Mouse (Mus musculus) natural killer cell, adult 2 months (primary cell): ENCODE results near the gene Clic3.

ENCODE experiments used
- DNase-seq, 2 experiments: peaks; one replicate each; pipeline ENCODE4 v3.0.0; 2022; ENCODE audit warnings: low spot score in 2 of 2

Gene Clic3

DNA sequence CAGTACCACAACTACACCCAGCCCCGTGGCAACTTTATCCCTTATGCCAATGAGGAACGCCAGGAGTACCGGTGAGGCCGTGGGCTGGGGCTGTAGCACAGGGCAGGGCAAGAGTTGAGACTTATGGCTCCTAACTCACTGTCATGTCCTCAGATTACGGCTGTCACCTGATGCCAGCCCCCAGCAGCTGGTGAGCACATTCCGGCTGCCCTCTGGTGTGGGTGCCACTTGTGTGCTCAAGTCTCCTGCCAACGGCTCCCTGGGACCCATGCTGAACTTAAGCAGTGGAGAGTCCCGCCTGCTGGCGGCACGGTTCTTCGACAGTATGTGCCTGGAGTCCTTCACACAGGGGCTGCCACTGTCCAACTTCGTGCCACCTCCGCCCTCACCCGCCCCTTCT is 14.0 kb upstream of the Clic3 start:
- DNase-seq, result no peak

DNA sequence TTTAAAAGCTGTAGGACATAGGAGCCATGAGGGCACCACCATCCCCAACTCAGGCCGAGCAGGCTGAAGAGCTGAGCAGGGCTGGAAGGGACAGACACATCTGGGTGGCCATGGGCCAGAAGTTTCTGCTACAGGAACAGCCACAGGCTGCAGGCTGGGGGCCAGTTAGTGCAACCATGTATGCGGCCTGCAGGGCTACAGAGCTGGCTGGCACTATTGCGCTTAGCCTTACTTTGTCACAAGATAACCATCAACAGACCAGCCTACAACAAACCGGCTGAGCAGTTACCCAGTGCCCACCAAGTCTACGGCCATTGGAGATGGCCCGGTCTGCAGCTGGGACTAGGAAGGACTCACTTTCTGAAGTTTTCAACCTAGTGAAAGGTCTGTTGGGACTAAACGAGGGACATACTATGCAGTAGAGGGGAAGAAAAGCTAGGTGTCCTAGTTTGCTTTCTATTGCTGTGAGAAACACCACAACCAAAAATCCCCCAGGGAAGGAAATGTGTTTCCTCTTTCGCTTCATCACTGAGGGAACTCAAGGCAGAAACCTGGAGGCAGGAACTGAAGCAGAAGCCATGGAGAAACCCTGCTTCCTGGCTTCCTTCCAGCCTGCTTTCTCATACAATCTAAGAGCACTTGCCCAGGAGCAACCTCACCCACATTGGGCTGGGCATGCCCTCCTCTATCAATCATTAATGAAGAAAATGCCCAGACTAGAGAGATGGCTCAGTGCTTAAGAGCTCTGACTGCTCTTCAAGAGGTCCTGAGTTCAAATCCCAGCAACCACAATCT is 5.6 kb upstream of the Clic3 start:
- no peak for DNase-seq

DNA sequence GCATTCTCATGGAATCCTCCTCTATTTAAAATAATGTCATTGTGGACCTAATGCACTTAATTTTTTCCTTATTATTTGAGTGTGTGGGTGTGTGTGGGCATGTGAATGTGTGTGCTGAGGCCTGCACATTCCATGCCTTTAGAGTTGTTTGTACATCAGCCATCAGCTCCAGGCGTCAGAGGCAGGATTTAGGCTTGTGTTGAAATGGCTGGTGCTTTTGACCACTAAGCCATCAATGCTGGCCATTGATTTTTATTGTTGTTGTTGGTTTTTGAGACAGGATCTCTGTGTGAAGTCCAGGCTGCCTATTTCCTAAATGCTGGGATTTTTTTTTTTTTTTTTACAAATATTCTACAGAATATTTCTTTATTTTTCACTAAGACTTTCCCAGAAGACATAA is 3.7 kb upstream of the Clic3 start:
- DNase-seq, result no peak

DNA sequence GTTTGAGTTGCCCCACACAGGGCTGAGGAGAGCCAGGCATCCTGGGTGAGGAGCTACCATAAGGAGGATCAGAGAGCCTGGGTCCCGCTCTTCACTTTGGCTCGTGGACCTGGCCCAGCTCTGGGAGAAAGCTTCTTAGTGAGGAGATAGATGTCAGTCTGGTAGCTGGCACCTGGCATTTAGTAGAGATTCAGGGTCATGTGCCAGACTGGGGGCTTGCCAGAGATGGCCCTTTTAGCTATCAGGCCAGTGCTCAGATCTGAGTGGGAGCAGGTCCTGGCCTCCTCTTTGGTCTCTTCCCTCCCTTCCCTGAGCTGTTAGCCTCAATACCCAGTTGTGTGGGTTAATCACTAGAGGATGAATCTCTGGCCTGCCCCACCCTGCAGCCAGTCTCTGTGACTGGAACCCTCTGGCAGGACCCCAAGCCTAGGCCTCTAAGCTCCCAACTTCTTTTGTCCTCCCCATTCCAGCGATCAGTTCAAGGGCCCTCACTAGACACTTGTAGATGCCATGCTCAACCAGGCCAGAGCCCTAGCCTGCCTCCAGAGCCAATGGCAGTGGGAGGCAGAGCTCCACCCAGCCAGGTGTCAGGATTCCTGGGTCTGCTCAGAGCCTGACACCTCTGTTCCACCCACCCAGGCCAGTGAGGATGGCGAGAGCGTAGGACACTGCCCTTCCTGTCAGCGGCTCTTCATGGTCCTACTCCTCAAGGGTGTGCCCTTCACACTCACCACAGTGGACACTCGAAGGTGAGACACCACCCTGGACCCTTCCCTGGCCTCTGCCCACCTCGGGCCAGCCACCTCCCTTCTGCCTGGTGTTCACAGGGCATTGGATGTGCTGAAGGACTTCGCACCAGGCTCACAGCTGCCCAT is 621 bp downstream of the Clic3 start:
- no peak for DNase-seq

DNA sequence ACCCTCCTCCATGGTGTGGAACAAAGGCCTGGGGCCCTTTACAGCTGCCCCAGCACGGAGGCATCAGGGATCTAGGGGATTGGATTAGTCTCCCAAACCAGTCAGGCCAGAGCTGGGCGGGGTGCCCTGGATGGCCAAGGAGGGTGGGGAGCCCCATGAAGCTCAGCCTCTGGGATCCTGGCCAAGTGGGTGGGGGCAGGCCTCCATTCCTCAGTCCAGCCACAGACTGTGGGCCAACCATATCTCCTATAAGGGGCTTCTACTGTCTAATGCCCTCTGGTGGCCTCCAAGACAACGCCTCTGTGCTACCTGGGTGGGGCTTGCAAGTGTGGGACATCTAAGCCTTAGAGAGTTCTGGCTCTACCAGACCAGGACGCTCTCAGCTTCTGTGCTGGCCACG is 2.3 kb downstream of the Clic3 start:
- DNase-seq, result no peak

DNA sequence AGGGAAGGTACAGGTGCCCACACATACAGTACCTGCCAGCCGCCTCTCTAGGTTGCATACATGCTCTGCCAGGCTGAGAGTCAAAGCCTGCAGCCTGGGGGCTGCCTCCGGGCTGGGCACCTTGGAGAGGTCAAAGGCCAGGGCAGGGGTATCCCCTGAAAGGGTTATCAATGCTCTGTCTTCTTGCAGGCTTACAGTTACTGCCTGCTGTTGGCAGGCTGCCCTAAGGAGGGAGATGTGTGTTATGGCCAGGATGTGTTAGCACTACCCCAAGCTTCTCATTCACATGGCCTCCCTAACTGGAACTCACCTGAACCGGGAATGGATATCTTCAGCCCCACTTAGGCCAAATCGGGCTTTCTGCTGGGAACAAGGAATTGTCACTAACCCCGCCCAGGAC is 3.5 kb downstream of the Clic3 start:
- DNase-seq, result peak in 1 of 2 experiments; percentile 6

DNA sequence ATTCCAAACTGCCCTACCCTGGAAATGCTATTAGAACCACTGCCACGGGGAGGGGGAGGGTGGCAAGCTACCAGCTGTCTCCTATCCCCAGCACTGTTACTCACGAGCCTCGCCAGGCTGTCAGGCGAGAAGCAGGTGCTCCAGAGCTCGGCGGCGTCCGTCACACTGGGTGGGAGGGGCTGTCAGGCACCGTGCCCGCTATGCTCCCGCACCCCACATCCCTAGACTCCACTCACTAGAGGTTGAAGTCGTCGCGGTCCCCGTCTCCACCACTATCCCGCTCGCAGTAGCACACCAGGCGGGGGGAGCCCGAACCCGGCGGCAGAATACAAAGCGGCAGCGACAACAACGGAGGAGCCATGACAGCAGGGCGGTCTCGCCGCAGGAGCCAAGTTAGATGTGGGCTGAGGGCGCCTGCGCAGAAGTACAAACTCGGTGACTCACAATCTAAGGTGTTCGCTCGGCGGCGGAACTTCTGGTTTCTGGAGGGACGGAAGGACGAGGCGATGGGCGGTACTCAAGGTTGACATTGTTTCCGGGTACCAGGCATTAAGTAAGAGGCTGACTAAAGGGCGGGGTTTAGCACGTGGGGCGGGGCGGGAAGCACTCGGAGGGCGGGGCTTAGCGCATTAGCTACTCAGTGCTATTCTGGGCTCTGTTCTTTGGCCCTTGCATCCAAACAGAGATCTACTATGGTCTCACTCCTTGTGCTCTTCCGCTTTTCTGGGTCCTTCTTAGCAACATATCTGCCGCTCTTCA is 4.1 kb downstream of the Clic3 start, which contains the start of gene Paxx:
TSS of gene Paxx (minus strand) at position 544 of the 759 bp plus-strand sequence.
- DNase-seq, result peak; percentile 96 to 97

DNA sequence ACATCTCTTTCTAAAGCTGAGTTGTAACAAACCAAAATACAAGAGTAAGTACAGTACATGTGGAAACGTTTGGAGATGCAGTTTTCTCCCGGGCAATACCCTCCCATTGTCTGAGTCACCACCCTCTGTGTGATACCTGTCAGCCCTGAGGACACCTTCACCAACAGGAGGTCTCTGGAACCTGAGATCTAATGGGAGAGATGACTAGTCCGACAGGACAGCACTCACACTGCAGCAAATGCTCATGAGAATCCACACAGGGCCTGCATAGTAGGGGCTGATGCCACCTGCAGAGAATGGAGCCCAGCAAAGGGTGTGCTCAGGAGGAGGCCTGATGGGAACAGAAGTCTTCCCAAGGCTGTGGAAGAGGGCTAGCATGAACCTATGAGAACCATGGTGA is 4.8 kb downstream of the Clic3 start:
- DNase-seq, result no peak

DNA sequence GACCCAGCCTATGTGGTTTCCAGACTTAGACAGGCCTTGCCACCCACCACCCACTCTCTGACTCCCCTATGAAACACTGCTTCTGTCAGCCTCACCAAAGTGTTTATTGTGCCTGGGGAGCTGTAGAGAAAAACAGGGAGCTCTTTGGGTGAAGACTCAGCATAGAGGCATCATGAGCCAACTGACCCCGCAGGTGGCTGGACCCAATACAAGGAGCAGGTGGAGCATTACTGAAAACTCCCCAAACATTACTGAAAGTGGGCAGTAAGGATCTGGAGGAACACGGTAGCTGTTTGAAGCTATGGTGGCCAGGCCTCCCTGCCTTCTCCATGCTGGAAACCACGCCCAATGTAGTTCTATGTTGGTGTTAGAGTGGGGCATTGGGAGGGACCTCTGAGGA is 7.0 kb downstream of the Clic3 start:
- no peak for DNase-seq

DNA sequence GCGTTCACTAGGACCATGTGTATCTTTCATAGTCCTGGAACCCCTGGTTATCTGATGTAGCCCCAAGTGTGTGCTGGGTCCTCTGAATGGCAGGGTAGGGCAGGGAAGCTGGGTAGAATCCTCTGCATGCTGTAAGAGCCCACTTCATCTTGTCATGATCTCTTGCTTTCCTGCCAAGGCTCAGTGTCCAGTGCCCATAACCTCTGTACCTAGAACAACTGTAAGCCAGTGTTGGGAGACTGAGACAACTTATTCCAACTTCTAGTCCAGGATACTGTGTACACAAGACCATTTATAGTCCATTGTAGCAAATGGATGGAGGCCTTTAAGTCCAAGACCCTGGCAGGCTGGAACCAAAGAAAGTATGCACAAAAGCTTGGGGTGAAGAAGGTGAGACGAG is 8.6 kb downstream of the Clic3 start:
- no peak for DNase-seq

DNA sequence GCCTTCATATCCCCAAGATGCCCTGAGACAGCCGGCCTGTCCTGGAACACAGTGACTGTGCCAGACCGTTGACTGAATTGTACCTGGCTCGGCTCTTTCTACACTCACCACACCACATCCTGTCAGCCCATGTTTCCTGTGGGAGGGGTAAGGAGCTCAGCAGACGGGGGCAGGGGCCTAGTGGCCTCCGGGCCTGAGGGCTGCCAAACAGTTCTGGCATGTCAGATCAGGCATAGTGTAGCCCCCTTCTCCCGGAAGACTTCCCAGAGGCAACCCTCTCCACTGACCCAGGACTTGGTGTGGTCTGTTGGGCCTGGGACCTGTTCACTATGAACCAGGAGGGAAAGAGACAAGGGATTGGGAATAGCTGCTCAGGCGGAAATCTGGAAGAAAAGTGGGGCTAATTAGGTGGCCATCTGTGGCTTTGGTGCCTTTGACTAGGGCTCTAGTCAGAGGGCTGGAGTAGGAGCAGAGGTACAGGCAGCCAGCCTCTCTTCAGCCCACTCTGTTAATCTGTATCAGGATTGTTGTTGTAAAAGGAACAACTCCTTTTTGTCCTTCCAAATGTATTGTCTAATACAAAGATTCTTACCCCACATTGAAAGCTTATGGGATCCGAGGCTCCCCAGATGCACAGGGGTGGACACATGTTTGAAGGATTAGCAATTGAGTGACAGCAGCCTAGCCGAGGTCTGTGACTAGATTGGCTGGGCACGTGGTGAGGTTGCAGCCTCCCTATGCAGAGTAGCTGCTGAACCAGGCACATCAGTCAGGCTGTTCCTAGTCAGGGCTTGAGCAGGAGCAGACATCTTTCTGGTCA is 9.4 kb downstream of the Clic3 start:
- DNase-seq, result peak; percentile 78 to 80

DNA sequence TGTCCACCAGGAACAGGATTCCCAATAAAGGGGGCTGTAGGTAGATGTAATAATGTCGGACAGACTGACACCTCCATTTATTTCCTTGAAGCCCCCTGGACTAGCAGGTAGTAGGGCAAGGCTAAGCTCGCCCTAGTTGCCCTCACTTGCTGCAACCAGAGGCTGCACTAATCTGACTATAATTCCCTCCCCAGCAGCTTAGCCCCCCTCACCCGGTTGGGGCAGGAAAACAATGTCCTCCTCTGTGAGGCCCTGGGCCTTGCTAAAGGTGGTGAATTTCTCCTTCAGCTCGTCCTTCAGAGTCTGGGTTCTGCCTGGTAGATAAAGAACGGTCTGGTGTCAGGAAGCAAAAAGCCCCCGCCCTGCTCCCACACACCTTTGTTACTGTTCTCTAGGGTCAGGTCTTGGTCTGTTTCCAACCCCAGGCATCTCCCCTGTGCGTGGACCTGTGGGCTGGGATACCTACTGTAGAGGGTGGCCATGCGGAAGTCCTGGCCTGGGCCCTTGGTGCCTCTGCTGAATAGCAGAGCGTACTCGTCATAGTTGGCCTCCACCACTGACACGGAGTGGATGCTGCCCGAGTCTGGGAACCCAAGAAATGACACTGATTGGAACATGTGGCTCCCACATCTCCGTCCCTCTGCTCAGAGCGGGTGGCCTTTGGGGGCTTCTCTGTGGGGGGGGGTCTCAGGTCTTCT is 11.1 kb downstream of the Clic3 start:
- DNase-seq, result no peak

DNA sequence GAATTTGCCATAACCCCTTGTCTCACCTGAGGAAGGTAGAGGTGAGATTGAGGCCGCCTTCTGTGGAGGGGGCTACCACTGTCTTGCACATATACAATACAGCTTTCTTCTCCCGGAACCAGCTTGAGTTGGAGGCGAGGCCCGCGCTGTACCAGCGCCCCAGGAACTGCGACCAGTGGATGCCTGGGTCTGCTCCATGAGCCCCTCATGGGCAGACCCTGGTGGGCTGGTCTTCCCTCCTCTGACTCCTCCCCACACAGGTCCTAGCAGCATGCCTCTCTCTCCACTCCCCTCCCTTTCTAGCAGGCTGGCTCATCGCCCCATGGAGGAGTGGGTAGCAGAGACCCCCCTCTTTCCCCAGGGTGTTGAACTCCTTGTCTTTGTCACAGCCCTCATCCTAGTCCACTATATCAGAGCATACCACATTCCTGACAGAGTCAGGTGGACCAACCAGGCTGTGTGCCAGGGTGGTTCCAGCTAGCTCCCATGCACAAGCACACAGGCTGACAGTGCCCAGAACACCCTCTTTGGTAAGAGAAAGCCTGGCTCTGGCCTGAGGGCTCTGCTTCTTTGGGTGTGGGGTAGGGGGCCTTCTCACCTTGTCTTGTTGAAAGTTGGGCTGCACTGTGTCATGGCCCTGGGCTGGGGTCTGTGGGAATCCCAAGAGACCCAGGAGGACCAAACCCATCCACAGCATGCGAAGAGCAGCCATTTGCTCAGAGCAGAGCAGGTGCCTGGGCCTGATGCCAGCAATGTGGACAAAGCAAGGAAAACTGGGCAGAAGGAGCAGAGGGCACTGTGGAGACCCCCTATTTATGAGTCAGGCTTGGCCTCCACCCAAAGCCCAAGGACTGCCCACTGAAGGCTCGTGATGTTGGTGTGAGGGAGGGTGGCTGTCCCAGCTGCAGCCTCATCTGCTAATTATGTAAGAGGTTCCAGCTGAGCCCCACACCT is 12.6 kb downstream of the Clic3 start:
- DNase-seq, result no peak

DNA sequence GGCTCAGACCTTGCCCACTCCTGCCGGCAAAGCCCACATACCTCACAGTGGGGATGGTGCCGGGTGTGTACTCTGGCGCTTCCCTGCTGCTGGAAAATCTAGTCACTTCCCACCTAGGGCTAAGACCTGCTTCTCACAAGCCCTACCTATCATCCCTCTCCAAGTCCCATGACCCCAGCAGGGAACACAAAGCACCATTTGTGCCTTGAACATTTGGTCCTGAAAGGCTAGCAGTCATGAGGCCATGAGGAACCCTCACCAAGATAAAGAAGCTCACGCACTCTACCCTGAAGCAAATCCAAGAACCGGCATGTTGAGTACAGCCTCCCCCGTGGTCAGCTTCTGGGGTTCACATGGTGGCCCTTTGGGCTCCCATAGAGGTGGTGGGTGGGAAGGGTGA is 13.3 kb downstream of the Clic3 start, which contains the start of gene Ptgds:
TSS of gene Ptgds (minus strand) at position 78 of the 400 bp plus-strand sequence.
- no peak for DNase-seq

DNA sequence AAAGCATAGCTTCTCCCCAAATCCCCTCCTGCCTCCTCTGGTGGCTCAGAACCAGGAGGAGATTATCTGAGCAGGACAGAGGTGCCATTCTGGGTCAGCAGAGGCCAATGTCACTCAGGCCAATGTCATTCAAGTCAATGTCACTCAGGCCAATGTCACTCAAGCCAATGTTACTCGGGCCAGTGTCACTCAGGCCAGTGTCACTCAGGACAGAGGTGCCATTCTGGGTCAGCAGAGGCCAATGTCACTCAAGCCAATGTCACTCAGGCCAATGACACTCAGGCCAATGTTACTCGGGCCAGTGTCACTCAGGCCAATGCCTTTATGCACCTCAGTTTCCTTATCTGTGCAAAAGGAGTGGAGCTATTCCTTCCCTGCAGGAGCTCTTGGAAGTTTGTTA is 15.9 kb downstream of the Clic3 start:
- no peak for DNase-seq

DNA sequence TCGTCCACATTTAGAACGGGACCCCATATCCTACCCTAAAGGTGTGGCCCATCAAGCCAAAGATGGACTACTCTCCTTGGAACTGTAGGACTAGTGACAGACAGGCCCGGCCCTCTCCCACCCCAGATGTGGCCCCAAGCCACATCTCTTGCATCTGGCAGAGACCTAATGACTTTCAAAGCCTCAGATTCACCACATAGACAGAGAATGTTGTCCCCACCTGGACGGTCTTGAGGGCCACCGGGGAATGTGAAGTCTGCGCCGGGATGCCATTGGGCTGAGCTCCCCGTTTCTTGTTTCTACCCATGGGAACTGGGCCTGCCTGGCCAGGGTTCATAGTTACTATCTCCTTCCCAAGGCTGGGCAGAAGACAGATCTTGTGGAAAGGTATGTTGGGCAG is 20.9 kb downstream of the Clic3 start:
- no peak for DNase-seq

DNA sequence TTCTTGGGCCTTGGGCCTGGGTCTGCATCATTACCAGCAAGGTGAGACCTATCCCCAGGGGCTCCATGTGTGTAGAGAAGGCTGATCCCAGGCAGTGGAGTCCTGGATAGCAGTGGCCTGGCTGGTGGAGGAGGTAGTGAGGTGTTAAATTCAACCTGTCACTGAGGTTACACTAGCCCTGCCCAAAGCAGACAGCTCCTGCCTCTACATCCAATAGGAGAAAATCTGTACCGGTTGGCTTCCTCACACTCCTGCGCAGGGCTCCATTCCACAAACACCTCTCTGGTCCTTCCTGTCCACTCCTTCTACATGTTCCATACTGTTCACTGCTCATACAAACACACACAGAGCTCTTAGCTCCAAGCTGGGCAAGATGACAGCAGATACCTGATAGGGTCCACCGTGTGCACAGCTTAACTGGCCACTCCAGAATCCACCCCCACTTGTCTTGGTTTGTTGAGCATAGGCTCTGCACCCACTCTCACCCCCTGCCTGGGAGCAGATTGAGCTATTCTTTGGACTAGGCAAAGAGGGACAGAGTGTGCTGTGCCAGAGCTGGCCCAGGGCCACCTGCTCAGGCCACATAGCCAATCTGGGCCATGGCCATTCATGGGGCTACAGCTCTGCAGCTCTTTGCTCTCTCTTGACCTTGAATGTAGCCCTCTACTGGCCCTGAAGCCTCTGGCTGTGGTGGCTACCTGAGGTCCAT is 21.5 kb downstream of the Clic3 start:
- DNase-seq, result no peak

DNA sequence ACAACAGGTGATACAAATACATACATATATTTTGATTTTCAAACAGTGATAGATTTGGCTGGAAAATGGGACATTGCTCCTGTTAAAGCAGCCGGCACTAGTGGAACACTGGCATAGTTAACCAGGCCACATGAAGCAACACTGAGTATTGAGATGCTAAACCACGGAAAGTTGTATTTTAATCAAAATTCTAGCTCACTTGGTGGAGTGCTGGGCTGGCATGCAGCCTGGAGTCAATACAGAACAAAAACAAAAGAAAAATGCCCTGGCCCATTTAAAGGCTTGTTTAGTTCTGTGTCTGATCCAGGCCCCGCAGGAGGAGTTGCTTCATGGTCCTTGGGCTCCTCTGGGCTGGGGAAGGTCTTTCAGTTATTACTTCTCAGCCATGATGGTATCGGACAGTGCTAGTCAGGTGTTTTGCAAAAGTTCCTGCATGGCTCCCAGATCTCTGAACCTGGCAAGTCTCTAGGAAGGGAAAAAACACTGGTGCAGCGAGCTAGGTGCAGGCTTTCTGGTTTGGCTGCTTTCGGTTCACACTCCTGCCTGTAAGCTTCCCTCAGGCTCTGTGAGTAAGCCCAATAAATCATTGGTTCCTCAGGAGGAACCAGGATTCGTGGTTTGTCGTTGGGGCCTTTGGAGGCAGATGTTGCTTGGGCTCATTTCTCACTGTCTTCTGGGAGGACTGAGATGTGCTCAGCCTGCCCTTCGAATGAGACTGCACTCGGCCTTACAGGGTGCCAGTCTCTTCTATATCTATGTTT is 23.1 kb downstream of the Clic3 start:
- DNase-seq, result no peak
